Mouse (Mus musculus): ENCODE measurements around the gene Mif4gd. TPM values are rescaled to one million over a fixed set of nuclear protein-coding genes. Genes with fewer than 3 reads are reported as not detected.
A peak's percentile ranks its signal among the peaks of the same experiment; 100 is the strongest.

Gene Mif4gd
- polyA plus RNA-seq, 1 experiment from 2014 or later, result 22.3 TPM

GRCm38 (mm10) chr11:115634109-115634508, 21.3 kb upstream of the Mif4gd start:
- no peak overlapping the region for H3K27ac ChIP-seq (ENCODE audit: low read depth)
- DNase-seq, result no peak

DNA sequence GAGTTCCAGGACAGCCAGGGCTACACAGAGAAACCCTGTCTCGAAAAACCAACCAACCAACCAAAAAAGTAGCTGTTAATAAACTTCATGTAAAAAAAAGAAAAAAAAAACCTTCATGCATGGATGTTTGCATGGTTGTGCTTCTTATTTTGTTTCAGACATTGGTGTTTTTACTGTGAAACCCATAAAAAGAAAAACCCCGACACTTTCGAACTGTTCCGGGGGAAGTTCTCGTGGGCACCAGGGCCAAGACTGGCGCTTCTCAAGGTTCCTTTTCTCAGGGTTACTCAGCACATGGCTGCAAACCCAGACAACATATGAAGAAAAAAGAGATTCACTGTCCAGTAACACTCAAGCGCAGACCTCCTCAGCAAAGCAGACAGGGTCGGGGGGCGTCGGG, 20.1 kb upstream of the Mif4gd start:
- ATAC-seq (ENCODE audit: insufficient read depth), result no peak
- TF ChIP-seq CTCF (IDR thresholded peaks at IDR 0.05; ENCODE audit: low read depth), result no peak
- DNase-seq, result no peak
- 80% methylated on average over 10 of the region's 10 CpGs for WGBS
- H3K4me2 ChIP-seq, result no peak overlapping the region
- no peaks in the 10 kb centered on the region for H3K9me3 ChIP-seq (ENCODE audit: low read depth, low read length)
- no peaks in the 10 kb centered on the region for H3K36me3 ChIP-seq (ENCODE audit: insufficient read depth)
- H3K9ac ChIP-seq, result no peak overlapping the region
- H3K4me3 ChIP-seq (ENCODE audit: low read depth, low read length), result no peak overlapping the region
- H3K27me3 ChIP-seq (ENCODE audit: insufficient read depth, low read length), result no peaks in the 10 kb centered on the region
- no peak overlapping the region for H3K27ac ChIP-seq (ENCODE audit: low read depth)
- H3K4me1 ChIP-seq (ENCODE audit: insufficient read depth), result no peaks in the 10 kb centered on the region

More at GRCm38 (mm10) chr11:115634109-115634508, 21.3 kb upstream of the Mif4gd start:
- Histone ChIP-seq H3K4me1 (ENCODE audit: insufficient read depth) (no peaks in the 10 kb centered on the region), H3K4me2 (no peak overlapping the region), H3K4me3 (ENCODE audit: low read depth, low read length) (no peak overlapping the region), H3K9me3 (ENCODE audit: low read depth, low read length) (no peaks in the 10 kb centered on the region), H3K36me3 (ENCODE audit: insufficient read depth) (no peaks in the 10 kb centered on the region), H3K9ac (no peak overlapping the region), H3K27me3 (ENCODE audit: insufficient read depth, low read length) (no peaks in the 10 kb centered on the region)
- 38% methylated on average over 4 of the region's 4 CpGs for WGBS
- ATAC-seq (ENCODE audit: insufficient read depth), result no peak
- no peak for TF ChIP-seq CTCF (IDR thresholded peaks at IDR 0.05; ENCODE audit: low read depth)

DNA sequence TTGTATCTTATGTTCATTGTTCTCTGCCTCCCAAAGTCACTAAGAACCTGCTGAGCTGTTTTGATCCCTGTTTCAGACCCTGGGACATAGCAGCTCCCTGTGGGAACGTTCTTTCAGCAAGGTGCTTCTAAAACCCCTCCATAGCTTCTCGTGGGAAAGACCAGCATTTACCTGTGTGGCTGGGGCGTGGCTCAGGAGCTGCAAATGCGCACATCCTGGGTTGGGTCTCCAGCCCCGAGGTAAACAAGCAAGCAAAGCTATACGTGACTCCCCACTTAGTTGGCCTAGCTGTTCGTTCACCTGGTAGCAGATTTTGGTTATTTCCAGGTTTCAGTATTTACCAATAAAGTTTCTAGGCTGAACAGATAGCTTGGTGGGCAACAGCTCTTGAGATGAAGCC, 19.5 kb upstream of the Mif4gd start:
- no peak overlapping the region for H3K4me3 ChIP-seq (ENCODE audit: low read depth, low read length)
- H3K36me3 ChIP-seq (ENCODE audit: insufficient read depth), result no peaks in the 10 kb centered on the region
- no peak overlapping the region for H3K4me2 ChIP-seq
- H3K27ac ChIP-seq (ENCODE audit: low read depth), result no peak overlapping the region
- no peak for TF ChIP-seq CTCF (IDR thresholded peaks at IDR 0.05; ENCODE audit: low read depth)
- no peak for ATAC-seq (ENCODE audit: insufficient read depth)
- H3K9ac ChIP-seq, result no peak overlapping the region
- H3K27me3 ChIP-seq (ENCODE audit: insufficient read depth, low read length), result no peaks in the 10 kb centered on the region
- no peaks in the 10 kb centered on the region for H3K9me3 ChIP-seq (ENCODE audit: low read depth, low read length)
- no peaks in the 10 kb centered on the region for H3K4me1 ChIP-seq (ENCODE audit: insufficient read depth)
- DNase-seq, result no peak
- WGBS, result 74% methylated on average over 7 of the region's 7 CpGs

DNA sequence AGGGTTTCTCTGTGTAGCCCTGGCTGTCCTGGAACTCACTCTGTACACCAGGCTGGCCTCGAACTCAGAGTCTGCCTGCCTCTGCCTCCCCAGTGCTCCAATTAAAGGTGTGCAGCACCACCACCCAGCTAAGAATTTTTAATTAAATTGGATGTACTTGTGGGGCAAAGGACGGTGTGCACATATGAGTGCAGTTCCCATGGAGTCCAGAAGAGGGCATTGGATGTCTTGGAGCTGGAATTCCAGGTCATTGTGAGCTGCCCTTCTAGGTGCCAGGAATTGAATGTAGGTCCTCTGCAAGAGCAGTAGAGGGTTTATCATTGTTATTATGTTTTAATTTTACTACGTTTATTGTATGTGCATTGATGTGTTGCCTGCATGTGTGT, 18.7 kb upstream of the Mif4gd start:
- Histone ChIP-seq H3K9me3 (ENCODE audit: low read depth, low read length) (no peaks in the 10 kb centered on the region), H3K27me3 (ENCODE audit: insufficient read depth, low read length) (no peaks in the 10 kb centered on the region), H3K9ac (no peak overlapping the region), H3K4me1 (ENCODE audit: insufficient read depth) (no peaks in the 10 kb centered on the region), H3K27ac (ENCODE audit: low read depth) (peak overlapping the region; percentile 15; the same call in 1 of the 2 replicates), H3K36me3 (ENCODE audit: insufficient read depth) (no peaks in the 10 kb centered on the region), H3K4me2 (peak overlapping the region; percentile 18; the same call in 1 of the 2 replicates), H3K4me3 (ENCODE audit: low read depth, low read length) (no peak overlapping the region)
- ATAC-seq (ENCODE audit: insufficient read depth) (no peak), DNase-seq (peak; percentile 70)
- TF ChIP-seq CTCF (IDR thresholded peaks at IDR 0.05; ENCODE audit: low read depth), result peak; percentile 72
- 10% methylated on average over 3 of the region's 3 CpGs for WGBS

GRCm38 (mm10) chr11:115630532-115631504, 18.0 kb upstream of the Mif4gd start:
- peak; percentile 50 for DNase-seq

GRCm38 (mm10) chr11:115629734-115630531, 17.2 kb upstream of the Mif4gd start:
- no peak overlapping the region for H3K9ac ChIP-seq
- H3K27ac ChIP-seq (ENCODE audit: low read depth), result no peak overlapping the region
- ATAC-seq (ENCODE audit: insufficient read depth) (no peak), DNase-seq (no peak)
- H3K27me3 ChIP-seq (ENCODE audit: insufficient read depth, low read length), result no peaks in the 10 kb centered on the region
- no peak overlapping the region for H3K4me3 ChIP-seq (ENCODE audit: low read depth, low read length)
- no peaks in the 10 kb centered on the region; the same call in 1 of the 2 replicates for H3K4me1 ChIP-seq (ENCODE audit: insufficient read depth)
- no peak overlapping the region for H3K4me2 ChIP-seq
- WGBS, result 82% methylated on average over 13 of the region's 13 CpGs
- TF ChIP-seq CTCF (IDR thresholded peaks at IDR 0.05; ENCODE audit: low read depth), result no peak
- H3K9me3 ChIP-seq (ENCODE audit: low read depth, low read length), result no peaks in the 10 kb centered on the region
- no peaks in the 10 kb centered on the region for H3K36me3 ChIP-seq (ENCODE audit: insufficient read depth)

More at GRCm38 (mm10) chr11:115630532-115631504, 18.0 kb upstream of the Mif4gd start:
- H3K9me3 ChIP-seq (ENCODE audit: low read depth, low read length), result no peaks in the 10 kb centered on the region
- no peak for TF ChIP-seq CTCF (IDR thresholded peaks at IDR 0.05; ENCODE audit: low read depth)
- no peaks in the 10 kb centered on the region for H3K27me3 ChIP-seq (ENCODE audit: insufficient read depth, low read length)
- no peak overlapping the region for H3K4me3 ChIP-seq (ENCODE audit: low read depth, low read length)
- no peak for ATAC-seq (ENCODE audit: insufficient read depth)
- H3K27ac ChIP-seq (ENCODE audit: low read depth), result peak overlapping the region; percentile 15; the same call in 1 of the 2 replicates
- H3K9ac ChIP-seq, result 0 out of 2 replicates have a peak overlapping the region, but pooled peaks have one; percentile 10
- H3K4me2 ChIP-seq, result peak overlapping the region; percentile 18; the same call in 1 of the 2 replicates
- H3K36me3 ChIP-seq (ENCODE audit: insufficient read depth), result no peaks in the 10 kb centered on the region
- H3K4me1 ChIP-seq (ENCODE audit: insufficient read depth), result no peaks in the 10 kb centered on the region; the same call in 1 of the 2 replicates
- WGBS, result 36% methylated on average over 16 of the region's 16 CpGs
